In the genomic region with DNA sequence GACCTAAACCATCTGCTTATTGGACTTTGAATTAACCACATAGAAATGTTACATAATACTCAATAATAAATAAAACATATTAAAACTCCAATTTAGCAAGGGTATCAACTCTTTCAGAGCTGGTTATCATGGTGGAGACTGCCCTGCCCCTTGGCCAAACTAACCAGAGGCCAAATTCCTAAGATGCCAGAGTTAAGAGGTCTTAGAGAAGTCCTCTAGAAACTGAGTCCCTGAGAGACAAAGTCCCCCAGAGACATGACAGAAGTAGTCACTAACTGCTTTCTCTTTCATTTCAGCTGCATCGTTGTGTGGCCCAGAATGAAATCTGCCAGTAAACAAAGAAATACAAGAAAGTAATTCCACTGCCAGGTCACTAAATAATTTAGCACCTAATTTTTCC, we compare ENCODE assay signal across 14 mouse cellular contexts.
DNase-seq lines count a peak whose midpoint lies in the region; ATAC-seq and TF ChIP-seq lines count a peak whose summit lies in the region.
"Had no signal": no experiment of that assay in that cellular context is flagged by ENCODE, and none has a peak within 500 bp of the region (broad histone marks: within the 10 kb centered on the region; RNA-seq: fewer than 3 reads in every experiment).

No protein-coding gene starts in this region.

- DNase-seq in heart, adult 8-10 months (ENCODE audit: low spot score): no peak
- peak; percentile 70 for DNase-seq in lung, postnatal 0 days (ENCODE audit: low spot score)
- no peak for DNase-seq in lung, adult 2 months
- DNase-seq in heart, postnatal 0 days (ENCODE audit: low spot score): no peak
- no peak for DNase-seq in stomach, postnatal 0 days (ENCODE audit: low spot score)
- DNase-seq in embryonic facial prominence, embryonic 10.5 days (ENCODE audit: low spot score): no peak
- DNase-seq in Muller cell, postnatal 12 days (ENCODE audit: inconsistent ontology term): no peak
- DNase-seq: cerebellum, adult 8-10 months; layer of hippocampus, adult 9-11 months had no signal

- H3K9ac ChIP-seq in heart, embryonic 11.5 days (ENCODE audit: low read depth, low read length): no peak overlapping the region
- no peak overlapping the region for H3K9ac ChIP-seq in lung, postnatal 0 days (replicated peaks; ENCODE audit: low read depth)
- peak overlapping the region; percentile 42; the same call in 1 of the 2 replicates for H3K9ac ChIP-seq in heart, postnatal 0 days (replicated peaks; ENCODE audit: low read depth, low read length)
- no peak overlapping the region for H3K9ac ChIP-seq in stomach, postnatal 0 days (ENCODE audit: low read length)
- H3K9ac ChIP-seq: liver, embryonic 12.5 days had no signal

- no peaks in the 10 kb centered on the region for H3K27me3 ChIP-seq in heart, embryonic 11.5 days (ENCODE audit: control insufficient read depth, insufficient read depth, low read length)
- H3K27me3 ChIP-seq in lung, postnatal 0 days (replicated peaks; ENCODE audit: insufficient read depth, low read length): no peaks in the 10 kb centered on the region
- H3K27me3 ChIP-seq in heart, postnatal 0 days (ENCODE audit: control insufficient read depth, insufficient read depth, low read length): no peaks in the 10 kb centered on the region
- H3K27me3 ChIP-seq in stomach, postnatal 0 days (ENCODE audit: control insufficient read depth, insufficient read depth, low read length): no peaks in the 10 kb centered on the region
- H3K27me3 ChIP-seq in embryonic facial prominence, embryonic 10.5 days (replicated peaks; ENCODE audit: low read depth, poor library complexity, severe bottlenecking): no peaks in the 10 kb centered on the region
- H3K27me3 ChIP-seq: liver, embryonic 12.5 days had no signal

- H3K27ac ChIP-seq in heart, embryonic 11.5 days (ENCODE audit: low read depth, low read length): peak overlapping the region; percentile 71
- H3K27ac ChIP-seq in lung, postnatal 0 days (ENCODE audit: low read length): peak overlapping the region; percentile 71
- H3K27ac ChIP-seq in heart, postnatal 0 days (ENCODE audit: low read depth): peak overlapping the region; percentile 85
- no peak overlapping the region; the same call in 1 of the 2 replicates for H3K27ac ChIP-seq in stomach, postnatal 0 days (replicated peaks)
- no peak overlapping the region for H3K27ac ChIP-seq in embryonic facial prominence, embryonic 10.5 days (replicated peaks)
- H3K27ac ChIP-seq: hindbrain, postnatal 0 days; kidney, postnatal 0 days; liver, embryonic 12.5 days had no signal

- peaks cover 7% of the 10 kb centered on the region for H3K36me3 ChIP-seq in heart, embryonic 11.5 days (ENCODE audit: control insufficient read depth, insufficient read depth, low read length)
- no peaks in the 10 kb centered on the region for H3K36me3 ChIP-seq in lung, postnatal 0 days (ENCODE audit: insufficient read depth, low read length)
- H3K36me3 ChIP-seq in heart, postnatal 0 days (replicated peaks; ENCODE audit: control insufficient read depth, insufficient read depth, low read length): peaks cover 21% of the 10 kb centered on the region; the same call in 1 of the 2 replicates
- no peaks in the 10 kb centered on the region; the same call in 1 of the 2 replicates for H3K36me3 ChIP-seq in stomach, postnatal 0 days (ENCODE audit: control insufficient read depth, insufficient read depth, low read length)
- peaks cover 25% of the 10 kb centered on the region for H3K36me3 ChIP-seq in embryonic facial prominence, embryonic 10.5 days (replicated peaks)

- TF ChIP-seq CTCF in lung, postnatal 0 days (IDR thresholded peaks at IDR 0.05): no peak
- no peak for TF ChIP-seq CTCF in lung, adult 2 months (IDR thresholded peaks at IDR 0.05; ENCODE audit: insufficient read depth, low read length)
- no peak for TF ChIP-seq CTCF in heart, postnatal 0 days (IDR thresholded peaks at IDR 0.05; ENCODE audit: low read depth)
- no peak for TF ChIP-seq CTCF in stomach, postnatal 0 days (IDR thresholded peaks at IDR 0.05; ENCODE audit: low read depth)

- TF ChIP-seq EP300 in lung, postnatal 0 days (IDR thresholded peaks at IDR 0.05): peak; percentile 58; the same call in 1 of the 2 replicates
- TF ChIP-seq EP300 in heart, postnatal 0 days (IDR thresholded peaks at IDR 0.05; ENCODE audit: low read depth): no peak
- no peak for TF ChIP-seq EP300 in stomach, postnatal 0 days (optimal IDR thresholded peaks at IDR 0.05)

- WGBS in heart, embryonic 11.5 days (ENCODE audit: insufficient replicate concordance): 15% methylated on average over 1 of the region's 1 CpGs
- 17% methylated on average over 1 of the region's 1 CpGs for WGBS in lung, postnatal 0 days
- WGBS in lung, adult 2 months: 6% methylated on average over 1 of the region's 1 CpGs
- WGBS in heart, postnatal 0 days: 13% methylated on average over 1 of the region's 1 CpGs
- WGBS in stomach, postnatal 0 days: 10% methylated on average over 1 of the region's 1 CpGs
- 17% methylated on average over 1 of the region's 1 CpGs for WGBS in embryonic facial prominence, embryonic 10.5 days

- H3K4me3 ChIP-seq in heart, embryonic 11.5 days (ENCODE audit: low read depth, low read length): peak overlapping the region; percentile 2; the same call in 1 of the 2 replicates
- H3K4me3 ChIP-seq in lung, postnatal 0 days (ENCODE audit: low read depth, low read length): peak overlapping the region; percentile 1; the same call in 1 of the 2 replicates
- H3K4me3 ChIP-seq in lung, adult 2 months (replicated peaks; ENCODE audit: extremely low read depth, low read depth, low read length): no peak overlapping the region
- peak overlapping the region; percentile 10 for H3K4me3 ChIP-seq in heart, postnatal 0 days (ENCODE audit: low read depth, low read length)
- no peak overlapping the region for H3K4me3 ChIP-seq in stomach, postnatal 0 days (ENCODE audit: low read depth, low read length)
- no peak overlapping the region for H3K4me3 ChIP-seq in embryonic facial prominence, embryonic 10.5 days
- H3K4me3 ChIP-seq: liver, embryonic 12.5 days had no signal

- no peak for ATAC-seq in heart, embryonic 11.5 days (replicated peaks; ENCODE audit: insufficient number of reproducible peaks, low FRiP score, low TSS enrichment)
- peak; percentile 60 for ATAC-seq in lung, postnatal 0 days
- ATAC-seq in heart, postnatal 0 days (ENCODE audit: insufficient read depth, low read depth): no peak
- no peak for ATAC-seq in stomach, postnatal 0 days (ENCODE audit: low FRiP score, low TSS enrichment)
- ATAC-seq: CD4-positive, CD25-positive, alpha-beta regulatory T cell, adult 4 months; hindbrain, postnatal 0 days; liver, embryonic 12.5 days had no signal

- peak overlapping the region; percentile 52 for H3K4me2 ChIP-seq in heart, embryonic 11.5 days
- peak overlapping the region; percentile 35 for H3K4me2 ChIP-seq in lung, postnatal 0 days (replicated peaks; ENCODE audit: low read depth, low read length)
- peak overlapping the region; percentile 61 for H3K4me2 ChIP-seq in heart, postnatal 0 days (ENCODE audit: low read depth, low read length)
- peak overlapping the region; percentile 27 for H3K4me2 ChIP-seq in stomach, postnatal 0 days (replicated peaks; ENCODE audit: low read depth)
- H3K4me2 ChIP-seq: liver, embryonic 12.5 days had no signal

- TF ChIP-seq POLR2A in lung, adult 2 months (IDR thresholded peaks at IDR 0.05; ENCODE audit: borderline replicate concordance, extremely low read depth, low read depth, low read length): no peak

- peaks cover 24% of the 10 kb centered on the region for H3K4me1 ChIP-seq in heart, embryonic 11.5 days (ENCODE audit: control insufficient read depth, insufficient read depth, low read length)
- H3K4me1 ChIP-seq in lung, postnatal 0 days (ENCODE audit: insufficient read depth, low read depth, low read length): peaks cover 17% of the 10 kb centered on the region; the same call in 1 of the 2 replicates
- H3K4me1 ChIP-seq in lung, adult 2 months (ENCODE audit: control insufficient read depth, insufficient read depth, low read length): peaks cover 8% of the 10 kb centered on the region
- peaks cover 41% of the 10 kb centered on the region for H3K4me1 ChIP-seq in heart, postnatal 0 days (ENCODE audit: control insufficient read depth, insufficient read depth)
- H3K4me1 ChIP-seq in stomach, postnatal 0 days (replicated peaks; ENCODE audit: control insufficient read depth, insufficient read depth): no peaks in the 10 kb centered on the region
- H3K4me1 ChIP-seq in embryonic facial prominence, embryonic 10.5 days: peaks cover 16% of the 10 kb centered on the region; the same call in 1 of the 2 replicates
- H3K4me1 ChIP-seq: liver, embryonic 12.5 days had no signal

- no peaks in the 10 kb centered on the region for H3K9me3 ChIP-seq in heart, embryonic 11.5 days (replicated peaks; ENCODE audit: control insufficient read depth, low read length)
- H3K9me3 ChIP-seq in lung, postnatal 0 days (ENCODE audit: low read length): no peaks in the 10 kb centered on the region
- no peaks in the 10 kb centered on the region for H3K9me3 ChIP-seq in heart, postnatal 0 days (replicated peaks; ENCODE audit: control insufficient read depth, low read length)
- no peaks in the 10 kb centered on the region for H3K9me3 ChIP-seq in stomach, postnatal 0 days (ENCODE audit: control insufficient read depth, low read length)
- peaks cover 5% of the 10 kb centered on the region; the same call in 1 of the 2 replicates for H3K9me3 ChIP-seq in embryonic facial prominence, embryonic 10.5 days
- H3K9me3 ChIP-seq: liver, embryonic 12.5 days had no signal

Comparison
In these comparisons a context has a peak if more than half of its experiments do, and no peak if none do; other contexts are left out.
1. H3K4me3 ChIP-seq: peak in heart, embryonic 11.5 days (single experiment), lung, postnatal 0 days (single experiment) and heart, postnatal 0 days (single experiment); none in lung, adult 2 months (single experiment), stomach, postnatal 0 days (single experiment) and embryonic facial prominence, embryonic 10.5 days (single experiment).
2. H3K27ac ChIP-seq: peak in heart, embryonic 11.5 days (single experiment), lung, postnatal 0 days (single experiment) and heart, postnatal 0 days (single experiment); none in stomach, postnatal 0 days (single experiment) and embryonic facial prominence, embryonic 10.5 days (single experiment).
3. Peak in every context shown above with its lines, with median percentiles within 50 percentile points of each other: H3K4me2 ChIP-seq.